Mouse (Mus musculus) heart, postnatal 0 days (tissue): ENCODE results near the gene Eps8l1.

Experiments used
- CTCF ChIP-seq: IDR thresholded peaks from 2 replicates; pipeline ENCODE4 v1.5.1; 2016; ENCODE audit warnings: antibody characterized with exemption, control low read depth, low read depth
- EP300 ChIP-seq: IDR thresholded peaks from 2 replicates; pipeline ENCODE4 v1.6.1; 2016; ENCODE audit warnings: antibody characterized with exemption, low read depth

DNA sequence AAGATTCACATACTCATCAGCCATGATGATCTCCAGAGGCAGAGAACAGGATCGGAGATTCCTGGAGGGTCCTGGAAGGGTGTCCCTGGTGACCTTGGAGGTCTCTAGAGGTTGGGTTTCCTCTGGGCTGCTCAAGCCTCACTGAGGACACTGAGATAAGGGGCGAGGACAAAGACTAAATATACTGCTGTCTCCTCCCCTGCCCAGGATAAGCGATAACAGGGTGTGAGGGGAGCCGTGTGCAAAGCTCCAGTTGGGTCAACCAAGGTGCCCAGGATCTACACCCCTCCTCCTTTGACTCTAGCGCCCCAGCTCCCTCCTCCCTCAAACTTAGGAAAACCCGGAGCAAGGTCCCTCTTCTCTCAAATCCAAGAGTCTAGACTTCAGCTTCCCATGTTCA, 61.8 kb downstream of the Eps8l1 start:
- peak; percentile 92 for TF ChIP-seq EP300
- TF ChIP-seq CTCF = no peak
